ENCODE assay signal across 19 mouse cellular contexts in genomic region chr11:74443147-74443923, GRCm38 (mm10).
A peak's percentile ranks its signal among the peaks of the same experiment; 100 is the strongest.
DNase-seq lines count a peak whose midpoint lies in the region; ATAC-seq and TF ChIP-seq lines count a peak whose summit lies in the region.
"Had no signal": no experiment of that assay in that cellular context is flagged by ENCODE, and none has a peak within 500 bp of the region (broad histone marks: within the 10 kb centered on the region; RNA-seq: fewer than 3 reads in every experiment).

No protein-coding gene starts in this region.

- 31% methylated on average over 6 of the region's 6 CpGs for WGBS in small intestine, adult 2 months
- 28% methylated on average over 6 of the region's 6 CpGs for WGBS in intestine, postnatal 0 days

- peak; percentile 39 for DNase-seq in 3T3-L1 (ENCODE audit: low read depth, low spot score)
- peak; percentile 25 for DNase-seq in CD4-positive helper T cell, adult 2 months (ENCODE audit: low read depth, low spot score)
- no peak for DNase-seq in natural killer cell, adult 2 months (ENCODE audit: low spot score in 2 of 2)
- DNase-seq: adrenal gland, postnatal 14 days; B cell, adult 2 months; cerebellum, adult 11-12 months; cerebellum, adult 9-10 months; cerebellum, postnatal 36 days; gastrocnemius, adult 2 months; gastrocnemius, postnatal 25 days; heart, postnatal 4 days had no signal

- ATAC-seq in activated CD4-positive, CD25-positive, alpha-beta regulatory T cell, adult 4 months: peak; percentile 43
- no peak for ATAC-seq in intestine, postnatal 0 days
- ATAC-seq: forebrain, embryonic 14.5 days; hindbrain, embryonic 16.5 days had no signal

- H3K4me1 ChIP-seq in small intestine, adult 2 months (ENCODE audit: control insufficient read depth, insufficient read depth, insufficient read length, low read length): peaks cover 22% of the 10 kb centered on the region
- no peaks in the 10 kb centered on the region for H3K4me1 ChIP-seq in intestine, postnatal 0 days (replicated peaks; ENCODE audit: control insufficient read depth, insufficient read depth, low read length)
- H3K4me1 ChIP-seq: embryonic facial prominence, embryonic 13.5 days; hindbrain, embryonic 12.5 days had no signal

- peak overlapping the region; percentile 9; the same call in 1 of the 2 replicates for H3K27ac ChIP-seq in small intestine, adult 2 months (ENCODE audit: insufficient read depth, low read depth, low read length)
- no peak overlapping the region for H3K27ac ChIP-seq in intestine, postnatal 0 days (ENCODE audit: low read depth, low read length)
- H3K27ac ChIP-seq: embryonic facial prominence, embryonic 13.5 days; gastrocnemius, adult 2 months; heart, embryonic 13.5 days; hindbrain, embryonic 12.5 days had no signal

- no peak for TF ChIP-seq POLR2A in small intestine, adult 2 months (IDR thresholded peaks at IDR 0.05; ENCODE audit: low read depth, low read length)

- TF ChIP-seq CTCF in small intestine, adult 2 months (IDR thresholded peaks at IDR 0.05; ENCODE audit: extremely low read depth, insufficient read length, insufficient replicate concordance, low read depth, low read length): no peak
- no peak for TF ChIP-seq CTCF in intestine, postnatal 0 days (IDR thresholded peaks at IDR 0.05; ENCODE audit: low read depth)

- no peak overlapping the region for H3K9ac ChIP-seq in intestine, postnatal 0 days (ENCODE audit: low read depth, low read length)
- H3K9ac ChIP-seq: embryonic facial prominence, embryonic 13.5 days; heart, embryonic 13.5 days; hindbrain, embryonic 12.5 days had no signal

- H3K4me2 ChIP-seq in intestine, postnatal 0 days (replicated peaks; ENCODE audit: low read depth): no peak overlapping the region
- H3K4me2 ChIP-seq: embryonic facial prominence, embryonic 13.5 days; heart, embryonic 13.5 days; hindbrain, embryonic 12.5 days had no signal

- no peak overlapping the region for H3K4me3 ChIP-seq in small intestine, adult 2 months (ENCODE audit: low read depth, low read length)
- H3K4me3 ChIP-seq in intestine, postnatal 0 days (ENCODE audit: low read depth, low read length): no peak overlapping the region
- H3K4me3 ChIP-seq: embryonic facial prominence, embryonic 13.5 days; gastrocnemius, adult 2 months; heart, embryonic 13.5 days; hindbrain, embryonic 12.5 days had no signal

- no peaks in the 10 kb centered on the region for H3K36me3 ChIP-seq in small intestine, adult 2 months (ENCODE audit: control insufficient read depth, insufficient read depth, low read length)
- H3K36me3 ChIP-seq in intestine, postnatal 0 days (ENCODE audit: control insufficient read depth, insufficient read depth): no peaks in the 10 kb centered on the region
- H3K36me3 ChIP-seq: embryonic facial prominence, embryonic 13.5 days; hindbrain, embryonic 12.5 days had no signal

- H3K9me3 ChIP-seq in intestine, postnatal 0 days (ENCODE audit: control insufficient read depth): no peaks in the 10 kb centered on the region
- H3K9me3 ChIP-seq: hindbrain, embryonic 12.5 days had no signal

- no peaks in the 10 kb centered on the region for H3K27me3 ChIP-seq in small intestine, adult 2 months (ENCODE audit: control insufficient read depth, insufficient read depth, low read length)
- no peaks in the 10 kb centered on the region for H3K27me3 ChIP-seq in intestine, postnatal 0 days (replicated peaks; ENCODE audit: control insufficient read depth, insufficient read depth, low read length)
- H3K27me3 ChIP-seq: embryonic facial prominence, embryonic 13.5 days; heart, embryonic 13.5 days; hindbrain, embryonic 12.5 days had no signal

Comparison
In these comparisons a context has a peak if more than half of its experiments do, and no peak if none do; other contexts are left out.
1. DNase-seq: peak in 3T3-L1 (single experiment) and CD4-positive helper T cell, adult 2 months (single experiment); none in natural killer cell, adult 2 months (0 of 2).